Mouse (Mus musculus) bone marrow macrophage, adult 2 months (primary cell): ENCODE measurements around the gene Tjp1.

Experiments used
- CTCF ChIP-seq: IDR thresholded peaks from 2 replicates; pipeline ENCODE4 v1.5.1; 2012; ENCODE audit warnings: low read depth, mild to moderate bottlenecking, low read length, moderate library complexity
- POLR2A ChIP-seq: IDR thresholded peaks from 2 replicates; pipeline ENCODE4 v1.6.1; 2012; ENCODE audit warnings: mild to moderate bottlenecking, low read depth, low read length, borderline replicate concordance

GRCm38 (mm10) chr7:65354908-65355307 is 172.7 kb downstream of the Tjp1 start:
- no peak for TF ChIP-seq POLR2A
- TF ChIP-seq CTCF, result no peak
